Mouse (Mus musculus) lung, adult 2 months (tissue): ENCODE data around the gene Man2c1.

Source experiments
- CTCF ChIP-seq: fragments of 200-500 bp; IDR thresholded peaks from 2 replicates; pipeline ENCODE4 v1.5.1; 2011; ENCODE audit warnings: mild to moderate bottlenecking, low read length, control low read depth; ENCODE audit not compliant: insufficient read depth
- POLR2A ChIP-seq: fragments of 200-500 bp; IDR thresholded peaks from 2 replicates; pipeline ENCODE4 v1.6.1; 2011; ENCODE audit warnings: low read depth, mild to moderate bottlenecking, control low read depth, low read length, borderline replicate concordance; ENCODE audit errors: extremely low read depth

DNA sequence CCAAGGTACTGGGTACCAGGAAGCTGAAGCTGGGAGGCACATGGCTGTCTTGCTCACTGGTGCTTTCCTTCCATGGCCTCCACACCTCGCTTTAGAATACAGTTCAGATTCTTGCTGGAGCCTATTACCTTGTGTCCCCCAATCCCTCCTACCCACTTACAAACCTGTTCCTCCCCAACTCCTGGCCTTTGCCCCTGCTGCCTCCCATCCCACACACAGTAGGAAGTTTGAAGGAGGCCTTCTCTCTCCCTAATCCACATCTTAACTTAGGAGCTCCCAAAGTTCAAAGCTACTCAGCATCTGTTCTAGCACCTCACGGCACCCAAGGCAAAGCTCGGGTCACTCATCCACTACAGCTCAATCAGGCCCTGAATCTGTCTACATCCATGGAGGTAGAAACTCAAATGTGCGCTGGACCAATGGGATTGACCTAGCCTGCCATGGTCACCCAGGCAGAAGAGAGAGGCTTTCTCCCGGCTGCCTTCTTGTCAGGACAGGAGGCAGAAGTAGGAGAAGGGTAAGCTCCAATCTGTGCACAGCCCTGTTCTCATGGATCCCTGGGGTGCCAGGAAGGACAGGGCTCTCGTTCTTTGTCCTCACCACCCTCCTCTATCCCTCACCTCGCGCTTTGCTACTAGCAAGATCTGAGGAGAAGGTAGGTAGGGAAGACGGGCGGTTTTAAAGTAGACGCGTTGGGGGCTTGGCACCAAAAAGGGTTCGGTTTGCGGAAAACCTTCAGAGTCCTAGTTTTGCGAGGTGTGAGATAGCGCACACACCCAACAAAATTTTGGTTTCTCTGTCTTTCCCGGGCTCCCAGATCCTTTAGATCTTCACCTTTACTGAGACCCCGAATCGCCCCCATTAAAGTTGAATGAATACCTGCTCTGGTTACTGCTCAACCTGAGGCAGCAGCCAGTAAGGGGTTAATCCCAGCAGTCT, 17.0 kb downstream of the Man2c1 start:
- TF ChIP-seq CTCF: no peak
- no peak for TF ChIP-seq POLR2A
